In the genomic region with DNA sequence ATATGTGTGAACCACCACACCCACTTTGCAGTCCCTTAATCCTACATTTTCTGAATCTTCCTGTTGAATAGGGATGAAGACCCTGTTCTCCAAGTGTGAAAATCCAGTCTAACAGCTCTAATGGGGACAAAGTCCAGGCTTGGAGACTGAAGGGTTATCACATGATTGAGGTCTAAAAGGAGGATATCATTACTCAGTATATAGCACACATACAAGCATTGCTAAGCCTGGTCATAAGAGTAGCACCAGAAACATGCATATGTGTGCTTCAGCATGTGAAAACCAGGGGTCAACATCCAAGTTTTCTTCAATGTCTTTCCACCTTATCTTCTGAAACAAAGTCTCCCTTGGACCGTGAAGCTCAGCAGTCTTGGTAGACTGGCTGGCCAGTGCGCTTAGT, we compare ENCODE assay signal across 27 mouse cellular contexts. TPM values are rescaled to one million over a fixed set of nuclear protein-coding genes. Genes with fewer than 3 reads are reported as not detected.
A peak's percentile ranks its signal among the peaks of the same experiment; 100 is the strongest.
DNase-seq lines count a peak whose midpoint lies in the region; ATAC-seq and TF ChIP-seq lines count a peak whose summit lies in the region.
"Had no signal": no experiment of that assay in that cellular context is flagged by ENCODE, and none has a peak within 500 bp of the region (broad histone marks: within the 10 kb centered on the region; RNA-seq: fewer than 3 reads in every experiment).

No protein-coding gene starts in this region.

- no peak for TF ChIP-seq CTCF in CH12.LX (conservative IDR thresholded peaks at IDR 0.05 in 1 of 2, IDR thresholded peaks at IDR 0.05 in 1 of 2; ENCODE audit: low read depth in 2 of 2, low read length in 2 of 2)
- TF ChIP-seq CTCF in small intestine, adult 2 months (IDR thresholded peaks at IDR 0.05; ENCODE audit: extremely low read depth, insufficient read length, insufficient replicate concordance, low read depth, low read length) = no peak

- DNase-seq in CH12.LX (ENCODE audit: extremely low read depth) = no peak
- no peak for DNase-seq in cerebellum, postnatal 4 days (ENCODE audit: low spot score in 2 of 2)
- DNase-seq in right cerebral cortex, adult 18-20 months = no peak
- DNase-seq: adrenal gland, adult 2 months; adrenal gland, postnatal 10 days; cerebellum, adult 11-12 months; cerebellum, adult 2 months; cerebellum, adult 9-10 months; cerebellum, postnatal 10 days; cerebellum, postnatal 25 days; embryo, embryonic 11 days had no signal

- no peak for TF ChIP-seq EP300 in CH12.LX (IDR thresholded peaks at IDR 0.05; ENCODE audit: low read length)

- peaks cover 19 to 47% of the 10 kb centered on the region in 2 experiments for H3K36me3 ChIP-seq in CH12.LX (replicated peaks in 1 of 2; ENCODE audit: control insufficient read depth in 1 of 2, insufficient read depth in 1 of 2, low read length in 1 of 2)
- H3K36me3 ChIP-seq in intestine, embryonic 16.5 days (ENCODE audit: control insufficient read depth, insufficient read depth, low read length) = peaks cover 3% of the 10 kb centered on the region; the same call in 1 of the 2 replicates
- peaks cover 3% of the 10 kb centered on the region for H3K36me3 ChIP-seq in small intestine, adult 2 months (ENCODE audit: control insufficient read depth, insufficient read depth, low read length)
- no peaks in the 10 kb centered on the region for H3K36me3 ChIP-seq in midbrain, embryonic 16.5 days (ENCODE audit: control insufficient read depth, insufficient read depth, low read length)

- H3K4me1 ChIP-seq in CH12.LX (ENCODE audit: control insufficient read depth in 1 of 2, insufficient read depth in 2 of 2) = peaks cover 13 to 29% of the 10 kb centered on the region in 2 experiments
- peaks cover 18% of the 10 kb centered on the region for H3K4me1 ChIP-seq in intestine, embryonic 16.5 days (ENCODE audit: control insufficient read depth, insufficient read depth, low read length)
- H3K4me1 ChIP-seq in small intestine, adult 2 months (ENCODE audit: control insufficient read depth, insufficient read depth, insufficient read length, low read length) = peaks cover 17% of the 10 kb centered on the region
- H3K4me1 ChIP-seq in midbrain, embryonic 16.5 days (ENCODE audit: control insufficient read depth, insufficient read depth, low read length) = no peaks in the 10 kb centered on the region
- H3K4me1 ChIP-seq: embryonic facial prominence, embryonic 13.5 days had no signal

- in situ Hi-C loops in CH12.LX (cut with MboI; ENCODE audit: low pct_ligation_motif_present, low pct_unique_long_range_greater_than_20kb, low sequenced_read_pairs) = no loop called here

- 90% methylated on average over 2 of the region's 2 CpGs for WGBS in intestine, embryonic 16.5 days
- WGBS in small intestine, adult 2 months = 73% methylated on average over 2 of the region's 2 CpGs
- 95% methylated on average over 2 of the region's 2 CpGs for WGBS in midbrain, embryonic 16.5 days

- TF ChIP-seq RAD21 in CH12.LX (IDR thresholded peaks at IDR 0.05; ENCODE audit: low read depth, low read length) = no peak

- H3K79me2 ChIP-seq in CH12.LX (replicated peaks; ENCODE audit: control insufficient read depth, extremely low read depth, insufficient read depth, poor library complexity, severe bottlenecking) = peaks cover 21% of the 10 kb centered on the region; the same call in 1 of the 2 replicates

- H3K9me3 ChIP-seq in CH12.LX (replicated peaks; ENCODE audit: low read length) = peaks cover 2% of the 10 kb centered on the region
- H3K9me3 ChIP-seq in intestine, embryonic 16.5 days (ENCODE audit: control insufficient read depth, low read length) = no peaks in the 10 kb centered on the region
- no peaks in the 10 kb centered on the region for H3K9me3 ChIP-seq in midbrain, embryonic 16.5 days (replicated peaks; ENCODE audit: control insufficient read depth, low read length, poor library complexity, severe bottlenecking)
- H3K9me3 ChIP-seq: embryonic facial prominence, embryonic 13.5 days; embryonic facial prominence, embryonic 15.5 days; forebrain, embryonic 10.5 days; forebrain, embryonic 12.5 days had no signal

- peak overlapping the region; percentile 28 for H3K27ac ChIP-seq in CH12.LX (ENCODE audit: insufficient read depth, low read depth)
- peak overlapping the region; percentile 43; the same call in 1 of the 2 replicates for H3K27ac ChIP-seq in intestine, embryonic 16.5 days (ENCODE audit: low read length)
- peak overlapping the region; percentile 42; the same call in 1 of the 2 replicates for H3K27ac ChIP-seq in small intestine, adult 2 months (ENCODE audit: insufficient read depth, low read depth, low read length)
- no peak overlapping the region for H3K27ac ChIP-seq in midbrain, embryonic 16.5 days (ENCODE audit: low read length)
- H3K27ac ChIP-seq: embryonic facial prominence, embryonic 13.5 days; embryonic facial prominence, embryonic 15.5 days; forebrain, embryonic 10.5 days; forebrain, embryonic 12.5 days had no signal

- H3K4me2 ChIP-seq in CH12.LX (ENCODE audit: insufficient read depth, low read depth, poor library complexity, severe bottlenecking) = peak overlapping the region; percentile 60; the same call in 1 of the 2 replicates
- no peak overlapping the region for H3K4me2 ChIP-seq in intestine, embryonic 16.5 days (ENCODE audit: low read depth, low read length)
- no peak overlapping the region for H3K4me2 ChIP-seq in midbrain, embryonic 16.5 days (ENCODE audit: low read length)
- H3K4me2 ChIP-seq: embryonic facial prominence, embryonic 13.5 days; embryonic facial prominence, embryonic 15.5 days; forebrain, embryonic 12.5 days had no signal

- dilution Hi-C loops in CH12.LX (cut with MboI; ENCODE audit: extremely low pct_ligation_motif_present, extremely low pct_unique_long_range_greater_than_20kb, low sequenced_read_pairs) = no loop called here

- peak; percentile 80 for ATAC-seq in intestine, embryonic 16.5 days
- ATAC-seq in midbrain, embryonic 16.5 days = no peak
- ATAC-seq: forebrain, embryonic 14.5 days; forebrain, embryonic 16.5 days had no signal

- no peak for TF ChIP-seq POLR2A in CH12.LX (IDR thresholded peaks at IDR 0.05; ENCODE audit: low read depth, low read length)
- TF ChIP-seq POLR2A in small intestine, adult 2 months (IDR thresholded peaks at IDR 0.05; ENCODE audit: low read depth, low read length) = no peak

- H3K4me3 ChIP-seq in CH12.LX (replicated peaks in 1 of 3; ENCODE audit: low read depth in 2 of 3, low read length in 2 of 3, poor library complexity in 1 of 3) = no peak overlapping the region
- no peak overlapping the region for H3K4me3 ChIP-seq in intestine, embryonic 16.5 days (ENCODE audit: low read length)
- no peak overlapping the region for H3K4me3 ChIP-seq in small intestine, adult 2 months (ENCODE audit: low read depth, low read length)
- H3K4me3 ChIP-seq in midbrain, embryonic 16.5 days (ENCODE audit: low read depth, low read length) = no peak overlapping the region
- H3K4me3 ChIP-seq: embryonic facial prominence, embryonic 13.5 days; embryonic facial prominence, embryonic 15.5 days; erythroblast, embryonic 14.5 days; forebrain, embryonic 10.5 days; forebrain, embryonic 12.5 days had no signal

- no peak overlapping the region for H3K9ac ChIP-seq in CH12.LX (ENCODE audit: insufficient read depth, low read depth)
- H3K9ac ChIP-seq in intestine, embryonic 16.5 days (ENCODE audit: low read depth, low read length) = no peak overlapping the region
- no peak overlapping the region for H3K9ac ChIP-seq in midbrain, embryonic 16.5 days (ENCODE audit: low read depth, low read length)
- H3K9ac ChIP-seq: embryonic facial prominence, embryonic 13.5 days; embryonic facial prominence, embryonic 15.5 days; forebrain, embryonic 12.5 days had no signal

- no peaks in the 10 kb centered on the region for H3K27me3 ChIP-seq in CH12.LX (replicated peaks)
- no peaks in the 10 kb centered on the region for H3K27me3 ChIP-seq in intestine, embryonic 16.5 days (replicated peaks; ENCODE audit: control insufficient read depth, insufficient read depth, low read length)
- no peaks in the 10 kb centered on the region for H3K27me3 ChIP-seq in small intestine, adult 2 months (ENCODE audit: control insufficient read depth, insufficient read depth, low read length)
- H3K27me3 ChIP-seq in midbrain, embryonic 16.5 days (ENCODE audit: control insufficient read depth, insufficient read depth, low read depth, low read length) = no peaks in the 10 kb centered on the region
- H3K27me3 ChIP-seq: embryonic facial prominence, embryonic 13.5 days; embryonic facial prominence, embryonic 15.5 days; forebrain, embryonic 12.5 days had no signal

TF ChIP-seq in CH12.LX, 34 proteins besides CTCF, POLR2A, EP300 and RAD21:
- TF ChIP-seq NRF1 (IDR thresholded peaks at IDR 0.05; ENCODE audit: low read depth, low read length) (no peak), IRF4 (IDR thresholded peaks at IDR 0.05; ENCODE audit: low read depth, low read length) (no peak), MEF2A (IDR thresholded peaks at IDR 0.05; ENCODE audit: borderline replicate concordance, low read depth, low read length) (no peak), ETS1 (conservative IDR thresholded peaks at IDR 0.05; ENCODE audit: low read depth, low read length) (no peak), CHD2 (IDR thresholded peaks at IDR 0.05; ENCODE audit: low read length) (no peak), JUND (conservative IDR thresholded peaks at IDR 0.05; ENCODE audit: low read depth, low read length) (no peak)

RNA-seq across cellular contexts. Expression of a gene that starts 19.0 kb away (rescaled TPM):
- total RNA-seq in CH12.LX (2012; rRNA removed) = 5.9 and 11.0 TPM in 2 replicates
- 7.9 and 9.3 TPM in 2 replicates for total RNA-seq in CH12.LX (2014; rRNA removed)
- polyA plus RNA-seq in CH12.LX (2012; ENCODE audit: insufficient read length, low read depth) = 15.3 and 16.9 TPM in 2 replicates
- polyA plus RNA-seq in intestine, embryonic 16.5 days (2015; fragmentation: Nextera tagmentation; extraction: Ambion mirVana) = 31.2 and 32.4 TPM in 2 replicates
- polyA plus RNA-seq in small intestine, adult 2 months (2012; rRNA removed) = 25.6 and 76.4 TPM in 2 replicates
- polyA plus RNA-seq in midbrain, embryonic 16.5 days (2015; fragmentation: Nextera tagmentation; extraction: Ambion mirVana) = 33.5 and 34.2 TPM in 2 replicates

RNA-seq across cellular contexts. Expression of a gene that starts 40.6 kb away (rescaled TPM):
- total RNA-seq in CH12.LX (2012; rRNA removed) (not detected in 2 replicates), CH12.LX (2014; rRNA removed) (not detected in 2 replicates)
- polyA plus RNA-seq in CH12.LX (2012; ENCODE audit: insufficient read length, low read depth) = not detected in 2 replicates
- not detected in 2 replicates for polyA plus RNA-seq in intestine, embryonic 16.5 days (2015; fragmentation: Nextera tagmentation; extraction: Ambion mirVana)
- polyA plus RNA-seq in small intestine, adult 2 months (2012; rRNA removed) = not detected in 2 replicates
- polyA plus RNA-seq in midbrain, embryonic 16.5 days (2015; fragmentation: Nextera tagmentation; extraction: Ambion mirVana) = not detected in 2 replicates
- total RNA-seq: adrenal gland, adult 2 months; adrenal gland, postnatal 10 days; adrenal gland, postnatal 36 days; common myeloid progenitor, adult 5-6 weeks; ES-E14; MEL had no signal
- polyA plus RNA-seq: adrenal gland, adult 2 months; CD4-positive, CD25-positive, alpha-beta regulatory T cell, adult 4 months; cerebellum, adult 2 months; embryonic facial prominence, embryonic 11.5 days; embryonic facial prominence, embryonic 13.5 days; embryonic facial prominence, embryonic 15.5 days; erythroblast, embryonic 14.5 days; forebrain, embryonic 10.5 days; forebrain, embryonic 12.5 days; forebrain, embryonic 14.5 days; forebrain, embryonic 16.5 days had no signal

RNA-seq across cellular contexts. Expression of a gene that starts 58.7 kb away (rescaled TPM):
- 20.9 and 26.1 TPM in 2 replicates for total RNA-seq in CH12.LX (2012; rRNA removed)
- total RNA-seq in CH12.LX (2014; rRNA removed) = 46.4 and 57.9 TPM in 2 replicates
- polyA plus RNA-seq in CH12.LX (2012; ENCODE audit: insufficient read length, low read depth) = 44.7 and 54.1 TPM in 2 replicates
- polyA plus RNA-seq in intestine, embryonic 16.5 days (2015; fragmentation: Nextera tagmentation; extraction: Ambion mirVana) = 16.2 and 19.6 TPM in 2 replicates
- polyA plus RNA-seq in small intestine, adult 2 months (2012; rRNA removed) = 5.5 and 10.8 TPM in 2 replicates
- 14.4 and 15.9 TPM in 2 replicates for polyA plus RNA-seq in midbrain, embryonic 16.5 days (2015; fragmentation: Nextera tagmentation; extraction: Ambion mirVana)
